Mouse (Mus musculus) left cerebral cortex, adult 18-20 months (tissue): Measurements from ENCODE around the gene Mdm4. TPM values are rescaled to one million over a fixed set of nuclear protein-coding genes. Genes with fewer than 3 reads are reported as not detected.

ENCODE experiments used
- DNase-seq, 2 experiments: peaks; one replicate each; pipeline ENCODE4 v3.0.0; 2021 to 2022; ENCODE audit warnings: low spot score in 2 of 2, mixed read lengths in 1 of 2
- long read RNA-seq, 2 experiments: library from polyadenylated mRNA; stranded (forward); transcript quantifications; one replicate each; pipeline ENCODE4 v2.0.0; 2021
- total RNA-seq, 2 experiments: library from RNA; stranded (reverse); gene quantifications; 2 replicates each; pipeline ENCODE4 v1.2.3; 2021

Gene Mdm4
- 10 to 100 TPM; 76.8 to 77.9 TPM for total RNA-seq
- long read RNA-seq, experiment 1, full-length matches to known transcripts, result 2 of 10 reads
- long read RNA-seq, experiment 1, partial matches to known transcripts, result 0 of 10 reads
- long read RNA-seq, experiment 1, other reads (novel, unspliced or antisense), result 8 of 10 reads
- long read RNA-seq, experiment 2, partial matches to known transcripts, result 0 of 8 reads
- long read RNA-seq, experiment 2, other reads (novel, unspliced or antisense), result 6 of 8 reads

DNA sequence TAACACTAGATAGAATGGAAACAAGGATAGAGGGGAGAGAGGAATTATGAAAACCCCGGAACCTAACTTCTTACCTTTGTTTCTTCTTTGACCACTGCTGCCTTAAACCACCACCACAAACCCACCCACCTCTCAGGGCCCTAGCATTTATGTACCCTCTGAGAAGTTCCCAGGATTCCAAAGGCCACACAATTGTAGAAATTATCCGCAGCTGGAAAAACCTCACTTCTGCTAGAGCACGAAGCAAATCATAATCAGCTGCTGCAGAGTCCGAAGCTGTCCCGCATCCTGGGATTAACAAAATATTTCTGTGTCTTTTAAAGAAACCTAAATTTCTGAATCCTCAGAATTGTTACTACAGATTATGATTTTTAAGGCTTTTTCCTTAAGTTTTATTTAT is at the start of gene Mdm4:
Mdm4 (minus strand) TSS at position 101 of the 400 bp plus-strand sequence.
- DNase-seq, result no peak

- DNase-seq, result no peak
Observed at GRCm38 (mm10) chr1:133080079-133080561, 49.8 kb upstream of the Mdm4 start.

DNA sequence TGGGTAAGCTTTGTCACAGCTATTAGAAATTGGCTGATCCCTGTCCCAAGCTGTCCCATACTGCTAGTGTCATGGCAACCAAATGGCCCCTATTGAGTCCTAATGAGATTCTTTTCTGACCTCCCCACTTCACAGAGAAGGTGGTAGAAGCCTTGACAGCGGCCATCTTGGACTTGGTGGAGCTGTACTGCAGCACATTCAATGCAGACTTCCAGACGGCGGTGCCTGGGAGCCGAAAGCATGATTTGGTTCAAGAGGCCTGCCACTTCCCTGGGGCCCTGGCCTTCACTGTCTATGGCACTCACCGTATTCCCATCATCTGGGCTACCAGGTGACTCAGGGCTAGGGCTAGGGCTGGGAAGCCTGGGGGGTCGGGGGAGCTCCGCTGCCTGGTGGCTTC is 49.1 kb upstream of the Mdm4 start:
- DNase-seq, result no peak

DNA sequence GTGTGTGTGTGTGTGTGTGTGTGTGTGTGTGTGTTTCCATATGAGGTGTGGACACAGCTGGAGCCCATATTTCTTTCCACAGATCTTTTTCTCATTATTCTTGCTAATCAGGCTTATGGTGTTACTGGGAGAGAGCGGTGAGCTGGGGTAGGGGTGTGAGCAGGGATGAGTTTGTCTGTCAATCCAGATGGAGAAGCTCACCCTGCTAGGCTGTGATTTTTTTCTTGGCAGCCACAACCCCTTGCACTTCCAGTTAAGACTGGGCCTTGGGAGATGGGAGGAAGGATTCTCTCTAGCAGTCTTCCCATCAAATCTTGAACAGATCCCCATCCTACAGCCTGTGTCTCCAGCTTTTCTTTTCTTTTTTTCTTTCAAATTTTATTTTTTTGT is 48.0 kb upstream of the Mdm4 start:
- peak in 1 of 2 experiments; percentile 18 for DNase-seq

DNA sequence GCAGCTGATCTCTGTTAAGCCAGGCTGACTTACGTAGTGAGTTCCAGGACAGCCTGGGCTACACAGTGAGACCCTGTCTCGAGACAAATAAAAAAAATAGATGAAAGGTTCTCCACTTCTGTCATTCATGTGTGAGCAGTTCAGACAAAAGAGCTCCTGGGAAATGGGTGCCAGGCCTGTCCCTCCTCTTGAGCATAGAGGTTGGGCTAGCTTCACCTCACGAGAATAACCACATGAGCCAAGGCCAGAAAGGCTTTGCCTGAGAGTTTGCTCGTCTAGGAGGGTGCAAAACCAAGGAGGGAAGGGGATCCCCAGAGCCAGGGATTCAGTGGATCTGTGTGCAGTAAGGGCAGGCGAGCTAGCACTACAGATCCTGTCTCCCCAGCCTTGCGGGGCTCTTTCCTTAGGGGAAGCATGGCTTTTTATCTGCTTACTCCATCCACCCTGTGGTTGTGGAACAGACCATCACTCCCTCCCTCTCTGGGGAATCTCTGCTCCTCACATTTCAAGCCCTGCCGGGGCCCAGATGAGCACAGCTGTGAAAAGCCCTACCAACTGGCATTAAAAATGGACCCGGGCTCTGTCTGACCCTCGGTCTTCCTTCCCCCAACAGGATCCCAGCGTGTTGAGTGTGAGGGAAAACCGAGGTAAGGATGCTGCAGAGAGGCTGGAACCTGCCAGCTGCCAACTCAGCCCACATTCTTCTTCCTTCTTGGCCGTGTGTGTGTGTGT is 47.4 kb upstream of the Mdm4 start:
- DNase-seq, result no peak

DNA sequence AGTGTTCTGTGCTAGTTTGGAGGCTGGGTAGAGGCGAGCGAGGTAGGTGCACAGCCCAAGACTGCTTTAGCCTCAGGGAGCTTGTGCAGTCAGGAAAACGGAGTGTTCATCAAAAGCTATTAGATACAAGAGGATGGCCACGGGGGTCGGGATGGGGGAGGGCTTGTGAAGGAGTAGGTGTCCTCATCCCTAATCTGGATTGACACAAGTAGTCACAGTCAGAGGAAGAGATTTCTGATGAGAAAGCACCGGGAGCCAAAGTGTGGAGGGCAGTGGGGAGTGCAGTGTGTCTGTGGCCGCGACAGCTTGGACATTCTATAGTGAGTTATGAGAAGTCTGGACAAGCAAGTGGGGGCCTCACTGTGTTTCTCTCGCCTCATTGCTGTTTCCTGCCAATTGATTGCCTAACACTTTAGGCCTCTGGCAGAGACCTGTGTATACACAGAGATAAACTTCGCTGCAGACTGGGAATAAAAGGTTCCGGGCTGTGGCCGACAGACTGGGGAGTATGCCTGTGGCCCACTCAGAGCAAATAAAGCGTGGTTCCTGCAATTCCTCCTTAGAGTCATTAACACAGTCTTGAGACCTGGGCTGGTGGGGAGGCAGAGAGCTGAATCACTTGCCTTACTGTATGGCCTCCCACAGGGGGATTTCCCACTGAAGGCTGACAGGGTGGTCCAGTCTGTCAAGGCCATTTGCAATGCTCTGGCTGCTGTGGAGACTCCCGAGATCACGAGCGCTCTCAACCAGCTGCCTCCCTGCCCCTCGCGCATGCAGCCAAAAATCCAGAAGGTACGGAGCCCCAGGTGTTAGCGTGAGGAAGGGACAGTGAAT is 46.5 kb upstream of the Mdm4 start:
- DNase-seq, result no peak

DNA sequence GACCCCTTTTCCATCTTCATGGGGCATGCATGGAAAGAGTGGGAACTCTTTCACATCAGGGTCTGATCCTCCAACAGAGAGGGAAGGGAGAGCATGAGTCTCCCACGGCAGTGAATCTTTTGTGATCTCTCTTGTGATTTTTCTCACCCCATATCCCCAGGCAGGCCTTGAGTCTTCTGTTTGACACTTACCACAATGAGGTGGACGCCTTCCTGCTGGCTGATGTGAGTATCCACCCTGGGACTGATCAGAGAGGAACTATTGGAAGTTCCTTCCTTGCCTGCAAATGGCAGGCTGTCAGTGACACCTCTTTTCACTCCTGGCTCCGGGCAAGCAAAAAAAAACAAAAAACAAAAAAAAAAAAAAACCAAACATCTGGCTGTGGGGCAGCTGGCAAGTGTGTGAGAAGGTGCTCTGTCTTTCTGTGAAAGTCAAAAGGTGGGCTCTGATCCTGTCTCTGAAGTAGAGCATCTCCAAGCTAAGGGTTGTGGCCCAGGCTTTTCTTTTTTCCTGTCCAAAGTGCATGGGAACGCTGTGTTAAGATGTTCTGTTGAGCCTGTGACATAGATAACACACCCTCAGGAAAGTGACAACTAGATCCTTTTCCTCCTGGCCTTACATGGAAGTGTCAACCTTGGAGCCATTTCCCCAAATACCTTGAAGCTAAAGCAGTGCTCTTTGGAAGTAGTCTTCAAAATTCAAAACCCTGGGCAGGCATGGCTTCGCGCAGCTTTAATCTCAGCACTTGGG is 45.5 kb upstream of the Mdm4 start:
- no peak for DNase-seq

DNA sequence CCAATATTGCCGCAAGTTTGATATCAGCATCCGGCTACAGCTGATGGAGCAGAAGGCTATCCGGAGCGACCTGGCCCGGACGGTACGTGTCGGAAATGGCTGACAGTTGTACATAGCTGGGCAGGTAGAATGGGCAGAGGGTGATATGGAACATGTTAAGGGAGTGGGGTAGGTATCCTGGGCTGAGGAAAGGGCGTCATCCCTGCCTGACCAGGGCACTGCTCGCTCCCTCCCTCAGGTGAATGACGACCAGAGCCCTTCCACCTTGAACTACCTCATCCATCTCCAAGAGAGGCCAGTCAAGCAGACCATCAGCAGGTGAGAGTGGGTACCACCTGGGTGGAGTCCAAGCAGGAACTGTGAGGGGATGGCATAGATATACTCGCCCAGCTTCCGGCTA is 44.2 kb upstream of the Mdm4 start:
- no peak for DNase-seq

DNA sequence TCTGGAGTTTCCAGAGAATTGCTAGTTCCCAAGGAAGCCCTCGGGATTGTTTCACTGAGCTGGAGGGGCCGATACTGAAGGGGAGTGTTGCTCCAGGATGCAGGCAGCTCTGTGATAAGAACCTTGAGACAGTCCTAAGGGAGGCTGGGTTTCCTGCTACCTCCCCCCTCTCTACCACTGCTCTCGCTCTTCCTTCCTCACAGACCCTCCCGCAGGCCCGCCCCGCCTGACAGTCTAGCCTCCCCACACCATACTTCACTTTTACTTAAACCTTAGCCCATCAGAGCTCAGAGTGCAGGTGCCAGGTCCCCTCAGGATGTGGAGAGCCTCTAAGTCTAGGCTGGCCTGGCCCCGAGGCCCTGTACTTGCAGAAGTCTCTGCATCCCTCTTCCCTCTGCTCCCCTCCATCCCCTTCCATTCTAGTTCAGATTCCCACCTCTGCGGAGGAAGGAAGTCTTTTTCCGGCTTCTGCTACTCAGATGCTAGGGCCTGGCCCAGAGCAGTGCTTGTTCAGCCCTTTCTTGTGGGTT is 43.0 kb upstream of the Mdm4 start:
- DNase-seq, result no peak

- DNase-seq, result peak; percentile 59 to 66
Observed at GRCm38 (mm10) chr1:133071666-133072381, 41.5 kb upstream of the Mdm4 start.

DNA sequence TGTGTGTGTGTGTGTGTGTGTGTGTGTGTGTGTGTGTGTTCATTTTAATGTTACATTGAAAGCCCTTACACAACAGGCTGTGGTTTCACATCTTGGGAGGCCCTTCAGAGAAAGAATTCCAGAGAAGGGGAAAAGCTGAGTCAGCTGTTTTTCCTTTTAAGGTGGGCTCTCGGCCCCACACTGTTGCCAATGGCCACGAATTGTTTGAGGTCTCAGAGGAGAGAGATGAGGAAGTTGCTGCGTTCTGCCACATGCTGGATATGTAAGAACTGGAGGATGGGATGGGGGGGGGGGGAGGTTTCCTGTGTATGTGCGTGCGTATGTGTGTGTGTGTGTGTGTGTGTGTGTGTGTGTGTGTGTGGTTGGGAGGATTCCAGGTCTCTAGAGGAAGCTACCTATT is 39.8 kb upstream of the Mdm4 start:
- no peak for DNase-seq

GRCm38 (mm10) chr1:133069275-133070120 is 39.1 kb upstream of the Mdm4 start:
- no peak for DNase-seq

DNA sequence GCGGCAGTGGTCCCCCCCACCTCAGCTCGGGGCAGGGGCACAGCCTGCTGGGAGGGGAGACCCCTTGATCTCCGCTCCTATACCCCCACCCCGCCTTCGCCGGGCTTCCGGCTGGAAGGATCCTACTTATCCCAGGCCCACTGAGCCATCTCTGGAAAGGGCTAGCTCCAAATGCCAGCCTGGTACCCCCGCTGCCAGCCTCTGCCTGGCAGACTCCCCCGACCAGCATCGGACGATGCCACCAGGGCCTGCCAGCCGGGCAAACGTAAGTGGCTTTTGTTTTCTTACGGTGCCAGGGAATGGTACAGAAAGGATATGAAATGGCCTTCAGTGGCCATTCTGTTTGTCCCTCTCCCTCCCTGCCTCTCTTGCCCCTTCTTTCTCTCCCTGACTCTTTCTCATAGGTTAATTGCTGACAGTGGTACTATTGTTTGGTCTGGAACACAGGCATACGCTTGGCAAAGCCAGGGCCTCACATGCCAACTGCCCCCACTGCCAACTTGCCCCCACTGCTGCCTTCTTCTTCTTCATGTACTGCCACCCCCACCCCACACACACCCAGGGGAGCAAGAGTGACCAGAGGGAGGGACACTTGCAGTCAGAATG is 38.4 kb upstream of the Mdm4 start:
- DNase-seq, result peak in 1 of 2 experiments; percentile 21

- DNase-seq, result no peak
Observed at GRCm38 (mm10) chr1:133068268-133068667, 37.9 kb upstream of the Mdm4 start.

DNA sequence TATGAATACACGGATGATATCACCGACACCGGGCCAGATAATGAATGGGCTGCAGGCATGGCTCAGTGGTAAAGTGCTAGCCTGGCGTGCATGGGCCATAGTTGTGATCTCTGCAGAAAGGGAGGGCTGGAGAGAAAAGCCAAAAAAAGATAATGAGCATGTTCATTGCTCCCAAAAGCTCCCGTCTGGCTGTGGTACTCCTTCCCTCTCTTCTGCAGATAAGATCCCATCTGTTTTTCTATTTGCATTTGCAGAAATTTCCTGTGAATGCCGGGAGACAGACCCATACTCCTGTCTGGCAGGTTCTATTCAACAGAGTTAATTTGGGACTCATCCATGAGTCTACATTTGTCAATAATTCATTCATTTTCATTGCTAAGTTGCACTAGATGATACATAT is 32.8 kb upstream of the Mdm4 start:
- DNase-seq, result no peak

DNA sequence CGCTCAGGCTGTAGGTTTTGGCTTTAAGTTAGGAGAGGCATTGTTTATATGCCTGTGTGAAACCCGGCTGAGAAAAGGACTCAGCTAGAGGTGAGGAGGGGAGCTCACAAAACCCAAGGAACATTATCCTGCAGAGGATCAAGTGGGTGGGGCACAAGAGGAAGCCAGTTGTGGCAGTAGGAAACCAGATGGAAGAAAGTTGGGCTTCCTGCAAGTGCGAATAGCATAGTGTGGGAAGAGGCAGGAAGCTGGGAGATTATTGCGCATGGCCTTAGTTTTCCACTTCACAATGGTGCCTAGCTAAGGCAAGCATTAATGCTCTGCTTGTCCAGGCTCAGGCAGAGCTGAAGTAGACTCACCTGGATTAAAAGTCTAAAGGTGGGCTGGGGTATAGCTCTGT is 30.3 kb upstream of the Mdm4 start:
- DNase-seq, result no peak

- DNase-seq, result no peak
Observed at GRCm38 (mm10) chr1:133059592-133059991, 29.2 kb upstream of the Mdm4 start.

GRCm38 (mm10) chr1:133057345-133058034 is 27.1 kb upstream of the Mdm4 start:
- no peak for DNase-seq
